Mouse (Mus musculus): ENCODE measurements around the gene Clk2. TPM values are rescaled to one million over a fixed set of nuclear protein-coding genes. Genes with fewer than 3 reads are reported as not detected.

Gene Clk2
- polyA plus RNA-seq, 1 experiment: 72.2 TPM

DNA sequence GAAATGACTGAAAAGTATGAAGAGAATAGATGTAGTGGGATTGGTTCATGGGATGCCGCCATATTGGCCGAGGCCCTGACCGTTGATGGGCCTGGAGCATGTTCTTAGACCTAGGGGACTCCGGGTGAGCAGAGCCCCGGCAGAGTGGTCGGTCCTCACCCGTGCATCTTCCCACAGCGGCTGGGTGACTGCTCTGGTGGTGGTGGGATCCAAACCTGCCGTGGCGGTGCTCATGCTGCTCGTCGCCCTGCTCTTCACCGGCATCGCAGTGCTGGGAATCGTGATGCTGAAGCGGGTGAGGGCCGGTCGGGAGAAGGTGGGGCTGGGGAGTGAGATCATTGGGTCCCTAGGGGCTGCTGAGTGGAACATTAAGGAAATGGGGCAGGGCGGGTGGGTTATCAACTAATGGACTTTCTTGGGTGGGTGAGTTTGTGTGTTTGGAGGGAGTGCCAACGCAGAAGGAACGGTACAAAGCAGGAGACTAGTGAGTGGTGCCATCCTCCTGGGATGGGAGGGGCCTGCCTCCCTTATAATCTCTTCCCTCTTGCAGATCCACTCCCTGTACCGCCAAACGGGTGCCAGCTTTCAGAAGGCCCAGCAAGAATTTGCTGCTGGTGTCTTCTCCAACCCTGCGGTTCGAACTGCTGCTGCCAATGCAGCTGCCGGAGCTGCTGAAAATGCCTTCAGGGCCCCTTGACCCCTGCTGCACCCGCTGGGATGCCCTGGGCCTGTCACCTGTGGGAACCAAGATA lies 17.3 kb downstream of the Clk2 start:
- Histone ChIP-seq H3K36me3 (ENCODE audit: control insufficient read depth, insufficient read depth, low read length) (peaks cover 11% of the 10 kb centered on the region), H3K4me1 (ENCODE audit: control insufficient read depth, insufficient read depth, insufficient read length) (peaks cover 18% of the 10 kb centered on the region), H3K4me3 (ENCODE audit: extremely low read depth, insufficient read depth, insufficient read length) (no peak overlapping the region), H3K27ac (ENCODE audit: insufficient read depth, low read length) (no peak overlapping the region), H3K27me3 (ENCODE audit: control insufficient read depth, insufficient read depth, low read length) (no peaks in the 10 kb centered on the region)
- 92% methylated on average over 27 of the region's 27 CpGs for WGBS
- no peak for TF ChIP-seq POLR2A (IDR thresholded peaks at IDR 0.05; ENCODE audit: low read depth, low read length)
- TF ChIP-seq CTCF (IDR thresholded peaks at IDR 0.05; ENCODE audit: extremely low read depth, insufficient read depth, insufficient read length, insufficient replicate concordance): no peak
- no peak for DNase-seq (ENCODE audit: low read depth in 1 of 2, low spot score in 2 of 2)

DNA sequence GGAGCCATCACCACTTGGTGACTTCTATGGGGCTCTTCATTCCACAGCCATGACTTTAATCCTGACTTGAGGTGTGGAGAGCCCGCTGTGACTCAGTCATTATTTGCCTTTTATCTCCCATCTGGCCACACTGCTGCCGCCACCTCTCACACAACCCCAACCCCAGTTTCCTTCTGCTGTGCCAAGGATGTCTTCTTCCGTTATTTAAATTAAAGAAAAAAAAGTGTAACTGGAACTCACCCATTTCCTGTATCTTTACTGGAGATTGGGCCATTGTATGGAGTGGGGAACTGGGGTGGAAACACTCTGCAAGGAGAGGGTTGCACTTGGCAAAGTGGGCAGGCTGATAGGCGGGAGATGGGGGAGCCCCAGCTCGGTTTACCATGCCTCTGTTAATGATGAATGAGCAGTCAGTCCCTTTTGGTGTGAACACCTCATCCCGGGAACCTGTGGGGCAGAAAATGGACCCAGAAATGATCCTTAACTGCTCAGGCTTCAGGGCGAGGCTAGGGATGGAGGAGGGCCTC lies 18.0 kb downstream of the Clk2 start:
- 32% methylated on average over 7 of the region's 7 CpGs for WGBS
- peaks cover 11% of the 10 kb centered on the region for H3K36me3 ChIP-seq (ENCODE audit: control insufficient read depth, insufficient read depth, low read length)

DNA sequence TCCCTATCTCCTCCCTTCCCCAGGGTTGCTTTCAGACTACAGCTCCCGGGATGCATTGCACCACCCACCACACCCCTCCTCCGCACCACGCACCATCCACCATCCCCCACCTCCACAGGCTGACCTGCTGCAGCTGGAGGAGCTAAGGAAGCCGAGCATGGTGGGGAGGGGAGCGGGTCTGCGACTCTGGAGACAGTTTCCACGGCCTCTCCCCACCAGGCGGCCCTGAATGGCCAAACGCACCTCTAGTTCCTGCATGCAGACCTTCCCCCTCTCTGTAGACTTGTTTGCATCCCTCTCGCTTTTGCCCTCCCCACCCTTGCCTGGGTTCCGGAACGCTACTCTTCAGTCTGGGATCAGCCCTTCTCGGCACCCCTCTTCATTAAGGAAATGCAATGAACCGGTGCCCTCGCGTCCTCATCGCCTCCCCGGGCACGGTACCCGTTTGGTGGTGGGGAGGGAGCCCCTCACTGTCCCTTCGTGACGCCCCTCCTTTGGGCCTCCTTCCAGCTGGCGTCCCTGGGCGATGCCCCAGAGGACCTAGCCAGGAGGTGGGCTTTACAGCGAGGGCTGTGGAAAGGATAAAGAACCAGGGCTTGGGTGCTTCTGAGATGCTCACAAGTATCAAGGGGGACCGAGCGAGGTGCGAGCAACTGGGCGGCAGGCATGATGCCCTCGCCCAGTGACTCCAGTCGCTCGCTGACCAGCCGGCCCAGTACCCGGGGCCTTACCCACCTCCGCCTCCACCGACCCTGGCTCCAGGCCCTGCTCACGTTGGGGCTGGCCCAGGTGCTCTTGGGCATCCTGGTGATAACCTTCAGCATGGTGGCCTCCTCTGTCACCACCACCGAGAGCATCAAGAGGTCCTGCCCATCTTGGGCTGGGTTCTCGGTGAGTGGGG lies 18.7 kb downstream of the Clk2 start, which contains the start of gene Fam189b:
Fam189b (plus strand) TSS at position 86 of the 901 bp plus-strand sequence.
- peak within 1 kb of the TSS; percentile 68 for H3K4me3 ChIP-seq (ENCODE audit: extremely low read depth, insufficient read depth, insufficient read length)
- no peaks in the 10 kb centered on the region for H3K27me3 ChIP-seq (ENCODE audit: control insufficient read depth, insufficient read depth, low read length)
- no peak for TF ChIP-seq CTCF (IDR thresholded peaks at IDR 0.05; ENCODE audit: extremely low read depth, insufficient read depth, insufficient read length, insufficient replicate concordance)
- no peak for TF ChIP-seq POLR2A (IDR thresholded peaks at IDR 0.05; ENCODE audit: low read depth, low read length)
- H3K4me1 ChIP-seq (ENCODE audit: control insufficient read depth, insufficient read depth, insufficient read length): peaks cover 28% of the 10 kb centered on the region
- peak in 1 of 2 experiments; percentile 59 for DNase-seq (ENCODE audit: low read depth in 1 of 2, low spot score in 2 of 2)
- 16% methylated on average over 38 of the region's 39 CpGs for WGBS
- H3K36me3 ChIP-seq (ENCODE audit: control insufficient read depth, insufficient read depth, low read length): peaks cover 11% of the 10 kb centered on the region
- H3K27ac ChIP-seq (ENCODE audit: insufficient read depth, low read length): peak within 1 kb of the TSS; percentile 63

More for the DNA sequence above, 18.0 kb downstream of the Clk2 start:
- H3K4me1 ChIP-seq (ENCODE audit: control insufficient read depth, insufficient read depth, insufficient read length): peaks cover 25% of the 10 kb centered on the region
- no peak overlapping the region for H3K27ac ChIP-seq (ENCODE audit: insufficient read depth, low read length)
- H3K27me3 ChIP-seq (ENCODE audit: control insufficient read depth, insufficient read depth, low read length): no peaks in the 10 kb centered on the region
- no peak overlapping the region for H3K4me3 ChIP-seq (ENCODE audit: extremely low read depth, insufficient read depth, insufficient read length)
- DNase-seq (ENCODE audit: low read depth in 1 of 2, low spot score in 2 of 2): no peak
- no peak for TF ChIP-seq CTCF (IDR thresholded peaks at IDR 0.05; ENCODE audit: extremely low read depth, insufficient read depth, insufficient read length, insufficient replicate concordance)
- TF ChIP-seq POLR2A (IDR thresholded peaks at IDR 0.05; ENCODE audit: low read depth, low read length): no peak

DNA sequence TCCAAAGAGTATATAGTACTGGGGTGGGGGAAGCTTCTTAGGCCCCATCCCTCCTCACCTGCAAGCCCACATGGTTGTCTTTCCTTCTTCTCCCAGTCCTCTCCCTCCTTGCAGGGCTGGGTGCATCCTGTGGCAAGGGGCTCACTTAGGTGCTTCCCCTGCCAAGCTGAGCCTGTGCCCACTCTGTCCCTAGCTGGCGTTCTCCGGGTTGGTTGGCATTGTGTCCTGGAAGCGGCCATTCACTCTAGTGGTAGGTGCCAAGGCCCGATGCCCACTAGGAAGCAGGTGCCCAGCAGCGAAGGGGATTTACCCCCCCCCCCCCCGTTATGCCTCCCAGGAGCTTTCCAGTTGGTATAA lies 19.3 kb downstream of the Clk2 start:
- Histone ChIP-seq H3K27me3 (ENCODE audit: control insufficient read depth, insufficient read depth, low read length) (no peaks in the 10 kb centered on the region), H3K27ac (ENCODE audit: insufficient read depth, low read length) (peak overlapping the region; percentile 63; the same call in 1 of the 2 replicates), H3K36me3 (ENCODE audit: control insufficient read depth, insufficient read depth, low read length) (peaks cover 11% of the 10 kb centered on the region), H3K4me1 (ENCODE audit: control insufficient read depth, insufficient read depth, insufficient read length) (peaks cover 29% of the 10 kb centered on the region), H3K4me3 (ENCODE audit: extremely low read depth, insufficient read depth, insufficient read length) (peak overlapping the region; percentile 68; the same call in 1 of the 2 replicates)
- WGBS: 74% methylated on average over 6 of the region's 6 CpGs
- no peak for DNase-seq (ENCODE audit: low read depth in 1 of 2, low spot score in 2 of 2)
- TF ChIP-seq POLR2A (IDR thresholded peaks at IDR 0.05; ENCODE audit: low read depth, low read length) (no peak), CTCF (IDR thresholded peaks at IDR 0.05; ENCODE audit: extremely low read depth, insufficient read depth, insufficient read length, insufficient replicate concordance) (no peak)

DNA sequence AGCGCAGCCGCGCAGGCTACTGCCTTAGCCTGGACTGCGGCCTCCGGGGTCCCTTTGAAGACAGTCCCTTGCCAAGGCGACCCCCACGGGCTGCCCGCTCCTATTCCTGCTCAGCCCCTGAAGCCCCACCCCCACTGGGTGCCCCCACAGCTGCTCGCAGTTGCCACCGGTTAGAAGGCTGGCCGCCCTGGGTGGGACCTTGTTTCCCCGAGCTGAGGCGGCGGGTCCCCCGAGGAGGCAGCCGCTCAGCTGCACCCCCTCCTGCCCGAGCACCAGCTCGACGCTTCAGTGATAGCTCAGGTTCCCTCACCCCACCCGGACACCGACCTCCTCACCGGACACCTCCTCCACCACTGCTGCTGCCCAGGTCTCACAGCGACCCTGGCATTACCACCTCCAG lies 22.6 kb downstream of the Clk2 start:
- H3K36me3 ChIP-seq (ENCODE audit: control insufficient read depth, insufficient read depth, low read length): no peaks in the 10 kb centered on the region
- TF ChIP-seq CTCF (IDR thresholded peaks at IDR 0.05; ENCODE audit: extremely low read depth, insufficient read depth, insufficient read length, insufficient replicate concordance) (no peak), POLR2A (IDR thresholded peaks at IDR 0.05; ENCODE audit: low read depth, low read length) (no peak)
- peak in 1 of 2 experiments; percentile 27 for DNase-seq (ENCODE audit: low read depth in 1 of 2, low spot score in 2 of 2)
- no peaks in the 10 kb centered on the region for H3K27me3 ChIP-seq (ENCODE audit: control insufficient read depth, insufficient read depth, low read length)
- H3K27ac ChIP-seq (ENCODE audit: insufficient read depth, low read length): peak overlapping the region; percentile 87
- H3K4me1 ChIP-seq (ENCODE audit: control insufficient read depth, insufficient read depth, insufficient read length): peaks cover 37% of the 10 kb centered on the region
- 45% methylated on average over 23 of the region's 23 CpGs for WGBS
- H3K4me3 ChIP-seq (ENCODE audit: extremely low read depth, insufficient read depth, insufficient read length): peak overlapping the region; percentile 61

DNA sequence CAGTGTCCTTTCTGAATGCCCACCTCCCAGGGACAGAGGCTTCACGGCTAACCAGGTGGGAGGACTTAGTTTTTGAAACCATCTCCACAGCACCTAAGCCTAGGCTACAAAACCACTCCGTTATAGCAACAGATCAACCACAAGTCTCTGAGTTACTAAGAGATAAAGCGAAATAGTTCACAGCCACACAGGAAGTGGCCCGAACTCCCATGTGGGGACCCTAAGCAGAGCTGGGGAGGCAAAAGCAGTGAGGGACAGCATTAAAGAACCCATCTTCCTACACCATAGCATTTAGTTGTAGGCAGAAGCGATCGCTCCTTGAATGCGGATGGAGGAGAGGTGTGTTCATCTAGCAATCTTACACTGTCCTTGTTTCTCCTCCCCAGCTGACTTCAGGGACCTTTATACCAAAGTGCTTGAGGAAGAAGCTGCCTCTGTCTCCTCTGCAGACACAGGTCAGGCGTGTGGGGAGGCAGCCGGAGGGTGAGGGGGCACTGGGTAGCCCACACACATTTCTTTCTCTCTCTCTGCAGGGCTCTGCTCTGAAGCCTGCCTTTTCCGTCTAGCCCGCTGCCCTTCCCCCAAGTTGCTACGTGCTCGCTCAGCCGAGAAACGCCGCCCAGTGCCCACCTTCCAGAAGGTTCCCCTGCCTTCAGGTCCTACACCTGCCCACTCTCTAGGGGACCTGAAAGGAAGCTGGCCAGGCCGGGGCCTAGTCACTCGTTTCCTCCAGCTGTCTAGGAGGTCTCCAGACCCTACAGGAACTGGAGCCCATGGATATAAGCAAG lies 23.3 kb downstream of the Clk2 start:
- peak overlapping the region; percentile 87 for H3K27ac ChIP-seq (ENCODE audit: insufficient read depth, low read length)
- peak overlapping the region; percentile 61 for H3K4me3 ChIP-seq (ENCODE audit: extremely low read depth, insufficient read depth, insufficient read length)
- no peaks in the 10 kb centered on the region for H3K36me3 ChIP-seq (ENCODE audit: control insufficient read depth, insufficient read depth, low read length)
- no peaks in the 10 kb centered on the region for H3K27me3 ChIP-seq (ENCODE audit: control insufficient read depth, insufficient read depth, low read length)
- DNase-seq (ENCODE audit: low read depth in 1 of 2, low spot score in 2 of 2): peak in 1 of 2 experiments; percentile 47
- H3K4me1 ChIP-seq (ENCODE audit: control insufficient read depth, insufficient read depth, insufficient read length): peaks cover 37% of the 10 kb centered on the region
- TF ChIP-seq CTCF (IDR thresholded peaks at IDR 0.05; ENCODE audit: extremely low read depth, insufficient read depth, insufficient read length, insufficient replicate concordance) (no peak), POLR2A (IDR thresholded peaks at IDR 0.05; ENCODE audit: low read depth, low read length) (no peak)
- WGBS: 31% methylated on average over 18 of the region's 18 CpGs
